Mouse (Mus musculus) midbrain, embryonic 16.5 days (tissue): ENCODE results near the gene Mef2b. TPM values are rescaled to one million over a fixed set of nuclear protein-coding genes. Genes with fewer than 3 reads are reported as not detected.

Experiments
- ATAC-seq: fragments of 200-750 bp; cut with Nextera tagmentation; 2 replicates; pipeline ENCODE4 v1.8.0; 2017; ENCODE audit warnings: moderate TSS enrichment
- H3K27ac ChIP-seq: fragments of 300-500 bp; sonication (generic); 2 replicates; pipeline ENCODE4 v1.5.1; 2014; ENCODE audit warnings: mild to moderate bottlenecking, low read length, mixed read lengths
- H3K27me3 ChIP-seq: fragments of 300-500 bp; sonication (generic); 2 replicates; pipeline ENCODE4 v1.6.1; 2014; ENCODE audit warnings: low read depth, low read length, mixed read lengths; ENCODE audit not compliant: control insufficient read depth, insufficient read depth
- H3K36me3 ChIP-seq: fragments of 300-500 bp; sonication (generic); 2 replicates; pipeline ENCODE4 v1.6.1; 2014; ENCODE audit warnings: mild to moderate bottlenecking, low read length, moderate library complexity, mixed read lengths; ENCODE audit not compliant: control insufficient read depth, insufficient read depth
- H3K4me1 ChIP-seq: fragments of 300-500 bp; sonication (generic); 2 replicates; pipeline ENCODE4 v1.6.1; 2014; ENCODE audit warnings: mild to moderate bottlenecking, low read length, mixed read lengths; ENCODE audit not compliant: control insufficient read depth, insufficient read depth
- H3K4me2 ChIP-seq: fragments of 300-500 bp; sonication (generic); 2 replicates; pipeline ENCODE4 v1.6.1; 2014; ENCODE audit warnings: mild to moderate bottlenecking, low read length, mixed read lengths
- H3K4me3 ChIP-seq: fragments of 300-500 bp; sonication (generic); 2 replicates; pipeline ENCODE4 v1.5.1; 2014; ENCODE audit warnings: low read depth, mild to moderate bottlenecking, low read length, moderate library complexity, mixed read lengths
- H3K9ac ChIP-seq: fragments of 300-500 bp; sonication (generic); 2 replicates; pipeline ENCODE4 v1.6.1; 2014; ENCODE audit warnings: low read depth, low read length, mixed read lengths
- H3K9me3 ChIP-seq: fragments of 300-500 bp; sonication (generic); replicated peaks from 2 replicates; pipeline ENCODE4 v1.6.1; 2014; ENCODE audit warnings: mild to moderate bottlenecking, low read length, mixed read lengths; ENCODE audit not compliant: control insufficient read depth, poor library complexity, severe bottlenecking
- WGBS: fragments of 180-500 bp; shearing (Covaris S2); extraction: QIAGEN DNeasy Blood & Tissue Kit; methylation state at CpG from one replicate; pipeline ENCODE4 v1.1.7; 2014; 5-methylcytosine and 5-hydroxymethylcytosine counted together
- polyA plus RNA-seq: library from polyadenylated mRNA; unstranded; fragments of >200 nt; fragmentation: Nextera tagmentation; extraction: Ambion mirVana; gene quantifications from 2 replicates; pipeline ENCODE4 v1.2.1, GENCODE M21; 2015

Mef2b gene
- polyA plus RNA-seq, 1 experiment from 2014 or later = 0.73 TPM

GRCm38 (mm10) chr8:70166504-70167110 is 27.1 kb downstream of the Mef2b start:
- Histone ChIP-seq H3K4me1 (peaks cover 8% of the 10 kb centered on the region), H3K4me2 (peak overlapping the region; percentile 59), H3K36me3 (no peaks in the 10 kb centered on the region), H3K9ac (peak overlapping the region; percentile 52), H3K27me3 (0 out of 2 replicates have a peak, but pooled peaks cover 3% of the 10 kb centered on the region), H3K9me3 (no peaks in the 10 kb centered on the region), H3K27ac (no peak overlapping the region), H3K4me3 (peak overlapping the region; percentile 30)
- 2% methylated on average over 21 of the region's 21 CpGs for WGBS
- ATAC-seq = peak; percentile 71

GRCm38 (mm10) chr8:70170116-70170515 is 30.6 kb downstream of the Mef2b start:
- H3K9ac ChIP-seq = no peak overlapping the region
- H3K4me3 ChIP-seq = no peak overlapping the region
- H3K4me2 ChIP-seq = no peak overlapping the region
- H3K36me3 ChIP-seq = no peaks in the 10 kb centered on the region
- WGBS = 85% methylated on average over 3 of the region's 3 CpGs
- no peak for ATAC-seq
- 0 out of 2 replicates have a peak, but pooled peaks cover 3% of the 10 kb centered on the region for H3K27me3 ChIP-seq
- H3K4me1 ChIP-seq = peaks cover 20% of the 10 kb centered on the region
- no peak overlapping the region for H3K27ac ChIP-seq
- no peaks in the 10 kb centered on the region for H3K9me3 ChIP-seq

GRCm38 (mm10) chr8:70170748-70171147 is 31.2 kb downstream of the Mef2b start:
- WGBS = 77% methylated on average over 3 of the region's 3 CpGs
- no peak overlapping the region for H3K27ac ChIP-seq
- H3K9ac ChIP-seq = no peak overlapping the region
- no peaks in the 10 kb centered on the region for H3K9me3 ChIP-seq
- H3K36me3 ChIP-seq = no peaks in the 10 kb centered on the region
- ATAC-seq = no peak
- H3K27me3 ChIP-seq = 0 out of 2 replicates have a peak, but pooled peaks cover 3% of the 10 kb centered on the region
- H3K4me2 ChIP-seq = no peak overlapping the region
- H3K4me3 ChIP-seq = no peak overlapping the region
- peaks cover 20% of the 10 kb centered on the region for H3K4me1 ChIP-seq

GRCm38 (mm10) chr8:70171240-70171639 is 31.7 kb downstream of the Mef2b start:
- H3K4me3 ChIP-seq = no peak overlapping the region
- no peak overlapping the region for H3K9ac ChIP-seq
- 0 out of 2 replicates have a peak overlapping the region, but pooled peaks have one; percentile 62 for H3K4me2 ChIP-seq
- 92% methylated on average over 7 of the region's 7 CpGs for WGBS
- H3K4me1 ChIP-seq = peaks cover 20% of the 10 kb centered on the region
- H3K36me3 ChIP-seq = no peaks in the 10 kb centered on the region
- H3K27me3 ChIP-seq = no peaks in the 10 kb centered on the region
- no peak for ATAC-seq
- no peak overlapping the region for H3K27ac ChIP-seq
- no peaks in the 10 kb centered on the region for H3K9me3 ChIP-seq

GRCm38 (mm10) chr8:70172043-70172681 is 32.7 kb downstream of the Mef2b start, which contains the start of gene Tmem161a:
Gene Tmem161a (plus strand): TSS chr8:70172356.
- Histone ChIP-seq H3K27ac (no peak within 1 kb of the TSS; the same call in 1 of the 2 replicates), H3K4me1 (peaks cover 14% of the 10 kb centered on the region), H3K27me3 (no peaks in the 10 kb centered on the region), H3K9ac (peak within 1 kb of the TSS; percentile 79), H3K4me2 (peak within 1 kb of the TSS; percentile 62), H3K4me3 (peak within 1 kb of the TSS; percentile 55), H3K36me3 (peaks cover 2% of the 10 kb centered on the region), H3K9me3 (no peaks in the 10 kb centered on the region)
- WGBS = 2% methylated on average over 27 of the region's 27 CpGs
- ATAC-seq = peak; percentile 95

- Histone ChIP-seq H3K9me3 (no peaks in the 10 kb centered on the region), H3K4me3 (no peak overlapping the region), H3K4me1 (peaks cover 14% of the 10 kb centered on the region), H3K36me3 (peaks cover 5% of the 10 kb centered on the region), H3K4me2 (peak overlapping the region; percentile 62; the same call in 1 of the 2 replicates), H3K27ac (no peak overlapping the region), H3K27me3 (no peaks in the 10 kb centered on the region), H3K9ac (no peak overlapping the region)
- ATAC-seq = no peak
- WGBS = 87% methylated on average over 5 of the region's 5 CpGs
Observed at GRCm38 (mm10) chr8:70173320-70173719, 33.8 kb downstream of the Mef2b start.

- H3K9me3 ChIP-seq = no peaks in the 10 kb centered on the region
- no peak for ATAC-seq
- no peak overlapping the region for H3K4me3 ChIP-seq
- H3K27me3 ChIP-seq = no peaks in the 10 kb centered on the region
- H3K27ac ChIP-seq = no peak overlapping the region
- H3K4me2 ChIP-seq = no peak overlapping the region
- no peak overlapping the region for H3K9ac ChIP-seq
- WGBS = 88% methylated on average over 7 of the region's 7 CpGs
- peaks cover 5% of the 10 kb centered on the region for H3K36me3 ChIP-seq
- peaks cover 14% of the 10 kb centered on the region for H3K4me1 ChIP-seq
Observed at GRCm38 (mm10) chr8:70174079-70174478, 34.6 kb downstream of the Mef2b start.

GRCm38 (mm10) chr8:70178231-70178630 is 38.7 kb downstream of the Mef2b start:
- 97% methylated on average over 2 of the region's 2 CpGs for WGBS
- ATAC-seq = no peak
- Histone ChIP-seq H3K4me2 (no peak overlapping the region), H3K27ac (no peak overlapping the region), H3K9me3 (no peaks in the 10 kb centered on the region), H3K36me3 (peaks cover 12% of the 10 kb centered on the region), H3K4me3 (no peak overlapping the region), H3K9ac (no peak overlapping the region), H3K4me1 (peaks cover 2% of the 10 kb centered on the region; the same call in 1 of the 2 replicates), H3K27me3 (no peaks in the 10 kb centered on the region)

- ATAC-seq = no peak
- Histone ChIP-seq H3K4me2 (no peak overlapping the region), H3K4me1 (no peaks in the 10 kb centered on the region), H3K9me3 (no peaks in the 10 kb centered on the region), H3K36me3 (peaks cover 12% of the 10 kb centered on the region), H3K27me3 (no peaks in the 10 kb centered on the region), H3K9ac (no peak overlapping the region), H3K4me3 (no peak overlapping the region), H3K27ac (no peak overlapping the region)
- WGBS = 94% methylated on average over 4 of the region's 4 CpGs
Observed at GRCm38 (mm10) chr8:70179082-70179481, 39.6 kb downstream of the Mef2b start.
